22 mouse cellular contexts compared by ENCODE assay signal in the genomic region with DNA sequence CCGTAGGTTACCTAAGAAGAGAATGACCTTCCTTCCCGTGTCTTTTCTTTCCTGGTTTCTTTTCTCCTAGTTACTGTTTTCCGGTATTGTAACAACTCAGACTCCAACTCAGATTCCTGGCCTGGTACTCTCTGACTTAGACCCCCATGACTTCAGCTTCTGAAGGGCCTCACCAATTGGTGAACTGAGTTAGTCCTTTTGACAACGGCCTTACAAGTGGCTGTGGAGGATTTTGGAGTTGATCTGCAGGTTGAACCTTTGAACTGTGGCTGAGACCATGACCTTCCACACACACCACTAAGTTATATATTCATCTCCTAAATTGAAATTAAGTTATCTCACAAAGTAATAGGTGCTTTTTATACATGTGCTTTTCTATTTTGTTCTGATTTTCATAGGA. TPM values are rescaled to one million over a fixed set of nuclear protein-coding genes. Genes with fewer than 3 reads are reported as not detected.
DNase-seq lines count a peak whose midpoint lies in the region; ATAC-seq and TF ChIP-seq lines count a peak whose summit lies in the region.
"Had no signal": no experiment of that assay in that cellular context is flagged by ENCODE, and none has a peak within 500 bp of the region (broad histone marks: within the 10 kb centered on the region; RNA-seq: fewer than 3 reads in every experiment).

No protein-coding gene starts in this region.

- H3K9me3 ChIP-seq in forebrain, embryonic 11.5 days (ENCODE audit: control insufficient read depth, low read length) = no peaks in the 10 kb centered on the region
- no peaks in the 10 kb centered on the region for H3K9me3 ChIP-seq in forebrain, embryonic 16.5 days (ENCODE audit: control insufficient read depth, low read length)
- no peaks in the 10 kb centered on the region for H3K9me3 ChIP-seq in kidney, embryonic 14.5 days (ENCODE audit: control insufficient read depth, low read length)
- H3K9me3 ChIP-seq: G1E had no signal

- H3K9ac ChIP-seq in forebrain, embryonic 11.5 days (ENCODE audit: low read length) = no peak overlapping the region
- no peak overlapping the region for H3K9ac ChIP-seq in forebrain, embryonic 16.5 days (replicated peaks; ENCODE audit: low read depth, low read length)
- H3K9ac ChIP-seq in kidney, embryonic 14.5 days (ENCODE audit: low read depth, low read length) = no peak overlapping the region

- no peaks in the 10 kb centered on the region for H3K27me3 ChIP-seq in forebrain, embryonic 11.5 days (ENCODE audit: control insufficient read depth, insufficient read depth, low read length)
- no peaks in the 10 kb centered on the region for H3K27me3 ChIP-seq in forebrain, embryonic 16.5 days (replicated peaks; ENCODE audit: control insufficient read depth, insufficient read depth, low read length)
- no peaks in the 10 kb centered on the region for H3K27me3 ChIP-seq in kidney, adult 2 months (replicated peaks; ENCODE audit: control insufficient read depth, insufficient read depth, low read length)
- no peaks in the 10 kb centered on the region for H3K27me3 ChIP-seq in kidney, embryonic 14.5 days (ENCODE audit: control insufficient read depth, insufficient read depth, low read length)
- H3K27me3 ChIP-seq: Patski had no signal

- DNase-seq in forebrain, embryonic 11.5 days (ENCODE audit: low spot score) = peak; percentile 4
- DNase-seq in kidney, adult 2 months = peak; percentile 56
- no peak for DNase-seq in kidney, adult 11 months
- DNase-seq in kidney, adult 9 months = peak; percentile 67
- DNase-seq: adrenal gland, adult 2 months; adrenal gland, adult 8-10 months; adrenal gland, postnatal 10 days; adrenal gland, postnatal 14 days; adrenal gland, postnatal 25 days; adrenal gland, postnatal 36 days; B cell, adult 2 months; cerebellum, adult 11 months; cerebellum, adult 11-12 months; cerebellum, adult 18-20 months had no signal

- no peak overlapping the region for H3K27ac ChIP-seq in forebrain, embryonic 11.5 days (ENCODE audit: low read depth, low read length)
- no peak overlapping the region for H3K27ac ChIP-seq in forebrain, embryonic 16.5 days (ENCODE audit: low read length)
- H3K27ac ChIP-seq in kidney, adult 2 months (ENCODE audit: insufficient read depth, low read depth, low read length) = no peak overlapping the region
- H3K27ac ChIP-seq in kidney, embryonic 14.5 days (ENCODE audit: low read depth, low read length) = no peak overlapping the region

- no peak for TF ChIP-seq CTCF in kidney, adult 2 months (conservative IDR thresholded peaks at IDR 0.05; ENCODE audit: insufficient read depth, insufficient read length, low read depth, low read length)

- no peak overlapping the region for H3K4me2 ChIP-seq in forebrain, embryonic 11.5 days (ENCODE audit: low read depth, low read length, severe bottlenecking)
- H3K4me2 ChIP-seq in forebrain, embryonic 16.5 days (ENCODE audit: low read length) = no peak overlapping the region
- H3K4me2 ChIP-seq in kidney, embryonic 14.5 days (replicated peaks; ENCODE audit: low read depth, low read length) = no peak overlapping the region

- WGBS in forebrain, embryonic 11.5 days = 84% methylated on average over 4 of the region's 4 CpGs
- 88% methylated on average over 4 of the region's 4 CpGs for WGBS in forebrain, embryonic 16.5 days
- WGBS in kidney, adult 2 months = 72% methylated on average over 4 of the region's 4 CpGs
- 82% methylated on average over 4 of the region's 4 CpGs for WGBS in kidney, embryonic 14.5 days

- TF ChIP-seq POLR2A in kidney, adult 2 months (IDR thresholded peaks at IDR 0.05; ENCODE audit: low read depth, low read length) = no peak

- H3K4me3 ChIP-seq in forebrain, embryonic 11.5 days (ENCODE audit: low read depth, low read length) = no peak overlapping the region
- H3K4me3 ChIP-seq in forebrain, embryonic 16.5 days (replicated peaks; ENCODE audit: low read length) = no peak overlapping the region
- H3K4me3 ChIP-seq in kidney, adult 2 months (ENCODE audit: insufficient read depth, low read depth, low read length) = no peak overlapping the region
- no peak overlapping the region for H3K4me3 ChIP-seq in kidney, embryonic 14.5 days (ENCODE audit: low read length)

- H3K4me1 ChIP-seq in forebrain, embryonic 11.5 days (replicated peaks; ENCODE audit: control insufficient read depth, insufficient read depth, low read length) = no peaks in the 10 kb centered on the region
- no peaks in the 10 kb centered on the region for H3K4me1 ChIP-seq in forebrain, embryonic 16.5 days (replicated peaks; ENCODE audit: control insufficient read depth, insufficient read depth, low read length)
- H3K4me1 ChIP-seq in kidney, adult 2 months (ENCODE audit: control insufficient read depth, insufficient read depth, low read length) = no peaks in the 10 kb centered on the region; the same call in 1 of the 2 replicates
- no peaks in the 10 kb centered on the region for H3K4me1 ChIP-seq in kidney, embryonic 14.5 days (ENCODE audit: control insufficient read depth, insufficient read depth, low read length)

- ATAC-seq in forebrain, embryonic 11.5 days (replicated peaks; ENCODE audit: low FRiP score) = no peak
- ATAC-seq in forebrain, embryonic 16.5 days = no peak
- no peak for ATAC-seq in kidney, embryonic 14.5 days (ENCODE audit: low FRiP score, low TSS enrichment)
- ATAC-seq: activated CD4-positive, CD25-positive, alpha-beta regulatory T cell, adult 4 months; CD4-positive, CD25-positive, alpha-beta regulatory T cell, adult 4 months; Patski had no signal

- no peaks in the 10 kb centered on the region for H3K36me3 ChIP-seq in forebrain, embryonic 11.5 days (ENCODE audit: control insufficient read depth, insufficient read depth, low read length)
- H3K36me3 ChIP-seq in forebrain, embryonic 16.5 days (ENCODE audit: control insufficient read depth, insufficient read depth) = no peaks in the 10 kb centered on the region
- H3K36me3 ChIP-seq in kidney, adult 2 months (ENCODE audit: control insufficient read depth, insufficient read depth, low read length) = no peaks in the 10 kb centered on the region
- H3K36me3 ChIP-seq in kidney, embryonic 14.5 days (ENCODE audit: control insufficient read depth, insufficient read depth, low read length) = no peaks in the 10 kb centered on the region
- H3K36me3 ChIP-seq: G1E had no signal

RNA-seq across cellular contexts. Expression of a gene that starts 11.2 kb away (rescaled TPM):
- not detected in 2 replicates for polyA plus RNA-seq in forebrain, embryonic 11.5 days (2014; fragmentation: Nextera tagmentation; extraction: Ambion mirVana)
- polyA plus RNA-seq in forebrain, embryonic 16.5 days (2015; fragmentation: Nextera tagmentation; extraction: Ambion mirVana) = not detected in 2 replicates
- 0.05 TPM in 1 of 2 replicates, not detected in the other for polyA plus RNA-seq in kidney, adult 2 months (2012; rRNA removed)
- not detected in 2 replicates for polyA plus RNA-seq in kidney, embryonic 14.5 days (2014; fragmentation: Nextera tagmentation; extraction: Ambion mirVana)
- polyA plus RNA-seq: activated CD4-positive, CD25-positive, alpha-beta regulatory T cell, adult 4 months; adrenal gland, adult 2 months; brain, embryonic 14.5 days; C2C12; CD4-positive, CD25-positive, alpha-beta regulatory T cell, adult 4 months; G1E; Patski had no signal

RNA-seq across cellular contexts. Expression of a gene that starts 19.6 kb away (rescaled TPM):
- polyA plus RNA-seq in forebrain, embryonic 11.5 days (2014; fragmentation: Nextera tagmentation; extraction: Ambion mirVana) = not detected in 2 replicates
- not detected in 2 replicates for polyA plus RNA-seq in forebrain, embryonic 16.5 days (2015; fragmentation: Nextera tagmentation; extraction: Ambion mirVana)
- polyA plus RNA-seq in kidney, adult 2 months (2012; rRNA removed) = not detected in 2 replicates
- polyA plus RNA-seq in kidney, embryonic 14.5 days (2014; fragmentation: Nextera tagmentation; extraction: Ambion mirVana) = not detected in 2 replicates
- polyA plus RNA-seq: activated CD4-positive, CD25-positive, alpha-beta regulatory T cell, adult 4 months; adrenal gland, adult 2 months; brain, embryonic 14.5 days; C2C12; CD4-positive, CD25-positive, alpha-beta regulatory T cell, adult 4 months; G1E; Patski had no signal

RNA-seq across cellular contexts. Expression of a gene that starts 21.6 kb away (rescaled TPM):
- not detected in 2 replicates for polyA plus RNA-seq in forebrain, embryonic 11.5 days (2014; fragmentation: Nextera tagmentation; extraction: Ambion mirVana)
- polyA plus RNA-seq in forebrain, embryonic 16.5 days (2015; fragmentation: Nextera tagmentation; extraction: Ambion mirVana) = not detected in 2 replicates
- not detected in 2 replicates for polyA plus RNA-seq in kidney, adult 2 months (2012; rRNA removed)
- not detected in 2 replicates for polyA plus RNA-seq in kidney, embryonic 14.5 days (2014; fragmentation: Nextera tagmentation; extraction: Ambion mirVana)
- polyA plus RNA-seq: adrenal gland, adult 2 months; brain, embryonic 14.5 days; C2C12; CD4-positive, CD25-positive, alpha-beta regulatory T cell, adult 4 months; G1E; Patski had no signal

RNA-seq across cellular contexts. Expression of a gene that starts 29.5 kb away (rescaled TPM):
- polyA plus RNA-seq in forebrain, embryonic 11.5 days (2014; fragmentation: Nextera tagmentation; extraction: Ambion mirVana) = 0.68 and 0.71 TPM in 2 replicates
- polyA plus RNA-seq in forebrain, embryonic 16.5 days (2015; fragmentation: Nextera tagmentation; extraction: Ambion mirVana) = 15.7 and 19.1 TPM in 2 replicates
- polyA plus RNA-seq in kidney, adult 2 months (2012; rRNA removed) = 0.16 TPM in 2 replicates
- 0.13 and 0.14 TPM in 2 replicates for polyA plus RNA-seq in kidney, embryonic 14.5 days (2014; fragmentation: Nextera tagmentation; extraction: Ambion mirVana)
- polyA plus RNA-seq: activated CD4-positive, CD25-positive, alpha-beta regulatory T cell, adult 4 months; C2C12; CD4-positive, CD25-positive, alpha-beta regulatory T cell, adult 4 months; G1E had no signal

RNA-seq across cellular contexts. Expression of a gene that starts 33.9 kb away (rescaled TPM):
- 0.05 TPM in 1 of 2 replicates, not detected in the other for polyA plus RNA-seq in forebrain, embryonic 11.5 days (2014; fragmentation: Nextera tagmentation; extraction: Ambion mirVana)
- polyA plus RNA-seq in forebrain, embryonic 16.5 days (2015; fragmentation: Nextera tagmentation; extraction: Ambion mirVana) = not detected in 2 replicates
- 0.30 and 0.66 TPM in 2 replicates for polyA plus RNA-seq in kidney, adult 2 months (2012; rRNA removed)
- polyA plus RNA-seq in kidney, embryonic 14.5 days (2014; fragmentation: Nextera tagmentation; extraction: Ambion mirVana) = not detected in 2 replicates
- polyA plus RNA-seq: adrenal gland, adult 2 months; brain, embryonic 14.5 days; C2C12; CD4-positive, CD25-positive, alpha-beta regulatory T cell, adult 4 months; G1E; Patski had no signal
